21 mouse cellular contexts compared by ENCODE assay signal in genomic region chr14:118058581-118058886, GRCm38 (mm10). TPM values are rescaled to one million over a fixed set of nuclear protein-coding genes. Genes with fewer than 3 reads are reported as not detected.
DNase-seq lines count a peak whose midpoint lies in the region; ATAC-seq lines count a peak whose summit lies in the region.
"Had no signal": no experiment of that assay in that cellular context is flagged by ENCODE, and none has a peak within 500 bp of the region (broad histone marks: within the 10 kb centered on the region; RNA-seq: fewer than 3 reads in every experiment).

No protein-coding gene starts in this region.

- H3K4me2 ChIP-seq in forebrain, embryonic 11.5 days (ENCODE audit: low read depth, low read length, severe bottlenecking): no peak overlapping the region
- H3K4me2 ChIP-seq in intestine, embryonic 15.5 days (replicated peaks): no peak overlapping the region
- no peak overlapping the region for H3K4me2 ChIP-seq in stomach, embryonic 15.5 days
- H3K4me2 ChIP-seq: forebrain, embryonic 12.5 days; forebrain, embryonic 15.5 days; heart, embryonic 11.5 days; hindbrain, embryonic 13.5 days had no signal

- H3K27ac ChIP-seq in forebrain, embryonic 11.5 days (ENCODE audit: low read depth, low read length): no peak overlapping the region
- no peak overlapping the region for H3K27ac ChIP-seq in forebrain, embryonic 10.5 days
- no peak overlapping the region for H3K27ac ChIP-seq in intestine, embryonic 15.5 days
- H3K27ac ChIP-seq in stomach, embryonic 15.5 days: 0 out of 2 replicates have a peak overlapping the region, but pooled peaks have one; percentile 44
- H3K27ac ChIP-seq: forebrain, embryonic 12.5 days; forebrain, embryonic 15.5 days; hindbrain, embryonic 10.5 days; hindbrain, embryonic 13.5 days had no signal

- H3K27me3 ChIP-seq in forebrain, embryonic 11.5 days (ENCODE audit: control insufficient read depth, insufficient read depth, low read length): peaks cover 13% of the 10 kb centered on the region
- H3K27me3 ChIP-seq in forebrain, embryonic 10.5 days (ENCODE audit: poor library complexity, severe bottlenecking): peaks cover 55% of the 10 kb centered on the region
- H3K27me3 ChIP-seq in intestine, embryonic 15.5 days (replicated peaks): no peaks in the 10 kb centered on the region
- no peaks in the 10 kb centered on the region for H3K27me3 ChIP-seq in stomach, embryonic 15.5 days (replicated peaks)
- H3K27me3 ChIP-seq: forebrain, embryonic 15.5 days had no signal

- ATAC-seq in forebrain, embryonic 11.5 days (replicated peaks; ENCODE audit: low FRiP score): no peak
- ATAC-seq in intestine, embryonic 15.5 days: peak; percentile 77
- ATAC-seq in stomach, embryonic 15.5 days (ENCODE audit: insufficient read depth, low FRiP score, low read depth): no peak
- ATAC-seq: activated CD4-positive, CD25-positive, alpha-beta regulatory T cell, adult 4 months; forebrain, embryonic 15.5 days; hindbrain, embryonic 16.5 days had no signal

- H3K9ac ChIP-seq in forebrain, embryonic 11.5 days (ENCODE audit: low read length): no peak overlapping the region
- no peak overlapping the region for H3K9ac ChIP-seq in intestine, embryonic 15.5 days
- no peak overlapping the region for H3K9ac ChIP-seq in stomach, embryonic 15.5 days
- H3K9ac ChIP-seq: forebrain, embryonic 12.5 days; forebrain, embryonic 15.5 days; hindbrain, embryonic 13.5 days had no signal

- 85% methylated on average over 4 of the region's 4 CpGs for WGBS in forebrain, embryonic 11.5 days
- WGBS in forebrain, embryonic 10.5 days: 89% methylated on average over 4 of the region's 4 CpGs
- WGBS in intestine, embryonic 15.5 days: 70% methylated on average over 4 of the region's 4 CpGs
- 67% methylated on average over 4 of the region's 4 CpGs for WGBS in stomach, embryonic 15.5 days

- no peaks in the 10 kb centered on the region for H3K9me3 ChIP-seq in forebrain, embryonic 11.5 days (ENCODE audit: control insufficient read depth, low read length)
- no peaks in the 10 kb centered on the region for H3K9me3 ChIP-seq in forebrain, embryonic 10.5 days
- H3K9me3 ChIP-seq in intestine, embryonic 15.5 days: no peaks in the 10 kb centered on the region
- no peaks in the 10 kb centered on the region for H3K9me3 ChIP-seq in stomach, embryonic 15.5 days
- H3K9me3 ChIP-seq: forebrain, embryonic 12.5 days; forebrain, embryonic 15.5 days; hindbrain, embryonic 10.5 days; hindbrain, embryonic 13.5 days had no signal

- no peaks in the 10 kb centered on the region for H3K4me1 ChIP-seq in forebrain, embryonic 11.5 days (replicated peaks; ENCODE audit: control insufficient read depth, insufficient read depth, low read length)
- peaks cover 11% of the 10 kb centered on the region for H3K4me1 ChIP-seq in forebrain, embryonic 10.5 days
- H3K4me1 ChIP-seq in intestine, embryonic 15.5 days (replicated peaks): no peaks in the 10 kb centered on the region
- H3K4me1 ChIP-seq in stomach, embryonic 15.5 days: no peaks in the 10 kb centered on the region
- H3K4me1 ChIP-seq: forebrain, embryonic 15.5 days had no signal

- H3K4me3 ChIP-seq in forebrain, embryonic 11.5 days (ENCODE audit: low read depth, low read length): no peak overlapping the region
- no peak overlapping the region for H3K4me3 ChIP-seq in forebrain, embryonic 10.5 days
- no peak overlapping the region for H3K4me3 ChIP-seq in intestine, embryonic 15.5 days (replicated peaks)
- no peak overlapping the region for H3K4me3 ChIP-seq in stomach, embryonic 15.5 days (replicated peaks)
- H3K4me3 ChIP-seq: forebrain, embryonic 12.5 days; forebrain, embryonic 15.5 days; hindbrain, embryonic 10.5 days; hindbrain, embryonic 13.5 days had no signal

- DNase-seq in forebrain, embryonic 11.5 days (ENCODE audit: low spot score): peak; percentile 20
- no peak for DNase-seq in forebrain, embryonic 10.5 days (ENCODE audit: extremely low spot score, low spot score)
- DNase-seq in spleen, adult 18-20 months: no peak
- no peak for DNase-seq in frontal cortex, postnatal 10 days (ENCODE audit: low spot score in 2 of 2)
- DNase-seq: adrenal gland, postnatal 10 days; adrenal gland, postnatal 36 days; cerebellum, adult 18-20 months; cerebellum, adult 9-10 months; cerebellum, postnatal 14 days; gastrocnemius, postnatal 10 days; gastrocnemius, postnatal 36 days; heart, postnatal 36 days had no signal

- no peaks in the 10 kb centered on the region for H3K36me3 ChIP-seq in forebrain, embryonic 11.5 days (ENCODE audit: control insufficient read depth, insufficient read depth, low read length)
- H3K36me3 ChIP-seq in forebrain, embryonic 10.5 days (replicated peaks): no peaks in the 10 kb centered on the region
- H3K36me3 ChIP-seq in intestine, embryonic 15.5 days: no peaks in the 10 kb centered on the region
- H3K36me3 ChIP-seq in stomach, embryonic 15.5 days: no peaks in the 10 kb centered on the region
- H3K36me3 ChIP-seq: forebrain, embryonic 12.5 days; forebrain, embryonic 15.5 days; hindbrain, embryonic 10.5 days; hindbrain, embryonic 13.5 days had no signal

RNA-seq across cellular contexts. Expression of gene Dct, which starts 6.5 kb away (rescaled TPM):
- polyA plus RNA-seq in forebrain, embryonic 11.5 days (2014; fragmentation: Nextera tagmentation; extraction: Ambion mirVana): 8.5 and 9.7 TPM in 2 replicates
- polyA plus RNA-seq in forebrain, embryonic 10.5 days (2016; fragmentation: Nextera tagmentation; extraction: Ambion mirVana): 7.4 and 10.6 TPM in 2 replicates
- polyA plus RNA-seq in intestine, embryonic 15.5 days (2015; fragmentation: Nextera tagmentation; extraction: Ambion mirVana): 1.4 and 1.5 TPM in 2 replicates
- 1.8 TPM in 2 replicates for polyA plus RNA-seq in stomach, embryonic 15.5 days (2015; fragmentation: Nextera tagmentation; extraction: Ambion mirVana)
